Mouse (Mus musculus) urinary bladder, adult 18-20 months (tissue): Measurements from ENCODE around the gene S100g.

Source experiments
- DNase-seq, 2 experiments: peaks; one replicate each; pipeline ENCODE4 v3.0.0; 2022; ENCODE audit warnings: low spot score in 2 of 2, mixed read lengths in 2 of 2

S100g gene

GRCm38 (mm10) chrX:162964383-162964782, at the start of gene S100g:
S100g (minus strand) TSS chrX:162964599.
- DNase-seq = no peak

DNA sequence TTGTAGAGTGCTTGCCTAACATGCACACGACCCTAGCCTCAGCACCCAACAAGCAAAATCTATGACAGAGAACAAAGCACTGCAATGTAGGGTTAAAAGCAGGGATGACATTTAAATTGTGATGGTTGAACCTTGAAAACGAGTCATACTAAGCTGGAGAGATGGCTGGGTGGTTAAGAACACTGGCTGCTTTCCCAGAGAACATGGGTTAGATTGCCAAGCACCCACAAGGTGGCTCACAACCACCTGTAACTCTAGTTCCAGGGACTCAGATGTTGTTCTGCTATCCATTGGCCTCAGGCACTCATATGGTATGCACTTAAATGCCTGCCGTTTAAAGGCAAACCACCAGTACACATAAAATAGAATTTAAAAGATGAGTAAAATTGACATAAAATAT, 27.7 kb upstream of the S100g start:
- no peak for DNase-seq

DNA sequence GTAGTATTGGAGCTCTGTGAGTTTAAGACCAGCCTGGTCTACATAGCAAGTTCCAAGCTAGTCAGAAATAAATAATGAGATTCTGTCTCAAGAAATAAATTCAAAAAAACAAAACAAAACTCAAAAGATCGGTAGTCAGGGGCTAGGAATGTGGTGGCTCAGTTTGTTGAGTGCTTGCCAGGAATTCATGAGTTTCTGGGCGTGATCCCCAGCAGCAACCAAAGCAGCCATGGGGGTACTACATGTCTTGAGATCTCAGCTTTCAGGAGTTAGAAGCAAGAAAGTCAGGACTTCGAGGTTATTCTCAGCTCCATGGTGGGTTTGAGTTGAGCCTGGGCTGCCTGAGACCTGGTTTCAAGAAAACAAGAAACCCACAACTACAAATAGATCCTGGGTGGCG, 27.0 kb upstream of the S100g start:
- DNase-seq = no peak

GRCm38 (mm10) chrX:162986876-162987495, 22.6 kb upstream of the S100g start:
- no peak for DNase-seq

DNA sequence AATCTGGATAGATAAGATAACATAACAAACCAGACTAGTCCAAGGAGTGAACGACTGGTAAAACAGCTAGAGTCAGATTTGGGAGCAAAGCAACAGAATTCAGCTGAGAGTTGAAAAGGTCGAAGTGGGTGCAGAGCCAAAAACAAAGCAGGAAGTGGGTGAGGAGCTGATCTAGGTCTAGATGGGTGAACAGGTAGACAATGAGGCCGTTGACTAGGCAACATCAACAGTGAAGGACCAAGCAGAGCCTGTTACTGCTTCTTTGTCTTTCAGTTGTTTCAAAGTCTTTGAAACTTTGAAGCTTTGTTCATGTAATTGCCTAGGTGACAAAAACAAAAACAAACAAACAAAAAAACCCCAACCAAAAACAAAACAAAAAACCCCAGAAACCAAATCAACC, 11.8 kb upstream of the S100g start:
- DNase-seq = no peak

GRCm38 (mm10) chrX:162967456-162967855, 3.1 kb upstream of the S100g start:
- DNase-seq = no peak

DNA sequence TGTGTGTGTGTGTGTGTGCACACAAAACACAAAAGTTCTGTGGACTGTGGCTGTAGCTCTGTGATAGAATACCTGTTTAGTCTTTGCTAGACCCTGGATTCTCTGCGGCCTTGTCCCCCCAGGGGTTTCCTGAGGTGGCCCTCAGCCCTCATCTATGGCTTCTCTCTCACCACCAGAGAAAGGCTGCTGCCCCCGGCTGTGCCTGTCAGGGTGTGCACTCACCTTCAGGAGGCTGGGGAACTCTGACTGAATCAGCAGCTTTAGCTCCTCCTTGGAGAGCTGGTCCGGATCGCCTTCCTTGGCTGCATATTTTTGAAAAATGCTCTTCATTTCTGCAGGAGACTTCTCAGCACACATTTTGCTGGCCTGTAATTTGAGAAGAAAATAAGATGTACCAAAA, 559 bp downstream of the S100g start:
- DNase-seq = no peak

DNA sequence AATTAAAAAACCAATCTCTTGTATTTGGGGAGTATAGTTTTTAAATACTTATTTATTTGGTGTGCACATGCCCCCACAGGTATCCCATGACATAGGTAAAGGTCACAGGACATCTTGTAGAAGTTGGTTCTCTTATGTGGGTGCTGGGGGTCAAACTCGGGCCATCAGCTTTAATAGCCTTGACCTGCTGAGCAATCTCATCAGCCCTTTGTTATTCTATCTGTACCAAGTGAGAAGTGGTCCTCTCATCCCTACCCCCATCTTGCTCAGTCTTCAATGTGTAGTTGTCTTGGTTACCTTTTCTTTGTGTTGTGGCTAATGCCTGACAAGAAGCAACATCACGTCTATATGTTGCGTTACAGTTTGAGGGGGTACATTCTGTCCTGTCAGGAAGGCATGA, 6.5 kb downstream of the S100g start:
- no peak for DNase-seq

DNA sequence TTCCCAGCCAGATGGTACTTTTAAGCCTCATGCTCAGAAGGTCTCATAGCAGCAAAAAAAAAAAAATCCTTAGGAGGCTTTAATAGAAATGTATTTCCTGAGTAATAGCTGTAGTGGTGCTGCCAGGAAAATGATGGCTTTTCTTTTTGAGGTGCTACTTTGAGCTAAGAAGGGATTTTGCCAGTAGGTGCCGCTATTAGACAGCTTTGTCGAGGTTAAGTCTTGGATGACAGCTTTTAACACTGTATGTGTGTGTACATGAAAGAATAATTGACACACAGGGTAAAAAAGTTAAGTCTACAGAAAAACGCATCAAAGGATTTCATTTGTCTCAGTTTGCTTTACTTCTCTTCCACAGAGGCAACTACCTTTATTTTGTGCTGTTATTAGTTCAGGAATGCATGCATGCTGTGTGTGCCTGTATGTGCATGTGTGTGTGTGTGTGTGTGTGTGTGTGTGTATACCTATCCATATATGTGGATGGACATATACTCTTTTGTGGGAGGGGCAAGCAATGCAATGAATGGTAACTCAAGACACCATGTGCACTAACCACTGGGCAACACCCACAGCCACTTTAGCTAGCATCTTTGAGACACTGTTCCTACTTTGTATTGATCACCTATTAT, 14.5 kb downstream of the S100g start:
- no peak for DNase-seq

GRCm38 (mm10) chrX:162942027-162942426, 22.4 kb downstream of the S100g start:
- DNase-seq = no peak

DNA sequence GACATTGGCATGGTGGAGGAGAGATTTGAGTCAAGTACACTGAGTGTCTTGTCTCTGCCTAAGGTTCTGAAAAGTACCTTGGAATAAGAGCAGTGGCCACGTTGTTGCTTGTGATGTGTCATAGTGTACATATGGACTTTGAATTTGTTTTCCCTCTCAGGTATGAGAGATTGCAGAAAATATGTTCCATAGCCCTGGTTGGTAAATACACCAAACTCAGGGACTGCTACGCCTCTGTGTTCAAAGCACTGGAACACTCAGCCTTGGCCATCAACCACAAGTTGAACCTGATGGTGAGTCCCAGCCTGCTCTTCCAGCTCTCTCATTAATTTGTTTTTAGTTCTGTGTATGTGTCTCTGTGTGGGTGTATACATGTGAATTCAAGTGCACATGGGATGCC, 32.9 kb downstream of the S100g start:
- no peak for DNase-seq

GRCm38 (mm10) chrX:162921487-162922125, 42.8 kb downstream of the S100g start:
- DNase-seq = no peak

DNA sequence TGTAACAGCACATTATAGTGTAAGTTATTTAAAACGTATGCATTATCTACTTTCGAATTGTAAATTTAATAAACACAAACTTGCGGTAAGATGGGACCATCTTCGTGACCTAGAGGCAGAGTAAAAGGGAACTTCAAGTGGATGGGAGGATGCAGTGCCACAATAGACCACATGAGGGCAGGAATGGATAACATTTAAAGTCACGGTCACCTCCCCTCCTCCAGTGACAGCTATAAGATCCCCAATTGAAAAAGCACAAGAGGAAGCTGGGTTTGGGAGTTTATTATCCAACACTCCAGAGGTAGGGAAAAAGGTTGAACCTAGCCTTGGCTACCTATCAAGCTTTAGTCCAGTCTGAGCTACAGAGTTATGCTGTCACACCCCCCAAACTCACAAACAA, 48.7 kb downstream of the S100g start:
- DNase-seq = peak in 1 of 2 experiments; percentile 21

GRCm38 (mm10) chrX:162913651-162914050, 50.7 kb downstream of the S100g start:
- no peak for DNase-seq
